Mouse (Mus musculus) liver, embryonic 14.5 days (tissue): Measurements from ENCODE around the gene Rbm8a2. TPM values are rescaled to one million over a fixed set of nuclear protein-coding genes. Genes with fewer than 3 reads are reported as not detected.

Experiments
- ATAC-seq: fragments of 200-750 bp; cut with Nextera tagmentation; 2 replicates; pipeline ENCODE4 v1.8.0; 2017; ENCODE audit warnings: moderate number of reproducible peaks, mild to moderate bottlenecking, moderate library complexity; ENCODE audit not compliant: insufficient read depth
- DNase-seq, 3 experiments: peaks; one replicate each; pipeline ENCODE4 v3.0.0-alpha.2; 2012 to 2013; ENCODE audit warnings: low read depth in 3 of 3, low spot score in 3 of 3
- H3K27ac ChIP-seq: fragments of 300-500 bp; sonication (generic); 2 replicates; pipeline ENCODE4 v1.5.1; 2014; ENCODE audit warnings: moderate library complexity, mild to moderate bottlenecking, control low read depth, inconsistent platforms
- H3K27me3 ChIP-seq: fragments of 300-500 bp; sonication (generic); 2 replicates; pipeline ENCODE4 v1.6.1; 2014; ENCODE audit warnings: mild to moderate bottlenecking, low read length, moderate library complexity; ENCODE audit not compliant: control insufficient read depth, insufficient read depth
- H3K36me3 ChIP-seq: fragments of 300-500 bp; sonication (generic); replicated peaks from 2 replicates; pipeline ENCODE4 v1.6.1; 2014; ENCODE audit warnings: low read depth; ENCODE audit not compliant: control insufficient read depth, insufficient read depth
- H3K4me1 ChIP-seq, 2 experiments: fragments of 200-500 bp in 1 of 2; fragments of 300-500 bp in 1 of 2; sonication (generic) in 1 of 2; replicated peaks; 2 replicates each; pipeline ENCODE4 v1.6.1; 2012 to 2014; ENCODE audit warnings: antibody characterized with exemption in 1 of 2, inconsistent platforms in 1 of 2, low read length in 1 of 2; ENCODE audit not compliant: control insufficient read depth in 2 of 2, insufficient read depth in 2 of 2
- H3K4me2 ChIP-seq: fragments of 300-500 bp; sonication (generic); 2 replicates; pipeline ENCODE4 v1.6.1; 2014; ENCODE audit warnings: low read depth, mild to moderate bottlenecking, control low read depth, moderate library complexity
- H3K4me3 ChIP-seq, 2 experiments: fragments of 200-500 bp in 1 of 2; fragments of 300-500 bp in 1 of 2; sonication (generic) in 1 of 2; 2 replicates each; pipeline ENCODE4 v1.5.1; 2012 to 2014; ENCODE audit warnings: low read depth in 2 of 2, low read length in 2 of 2, mild to moderate bottlenecking in 2 of 2, control low read depth in 1 of 2, inconsistent platforms in 1 of 2, moderate library complexity in 1 of 2; ENCODE audit not compliant: insufficient read depth in 1 of 2
- H3K9ac ChIP-seq: fragments of 300-500 bp; sonication (generic); replicated peaks from 2 replicates; pipeline ENCODE4 v1.6.1; 2014; ENCODE audit warnings: mild to moderate bottlenecking, control low read depth, moderate library complexity
- H3K9me3 ChIP-seq: fragments of 300-500 bp; sonication (generic); 2 replicates; pipeline ENCODE4 v1.6.1; 2016; ENCODE audit warnings: low read length, mixed read lengths; ENCODE audit not compliant: control insufficient read depth
- CTCF ChIP-seq: IDR thresholded peaks from 2 replicates; pipeline ENCODE4 v1.5.1; 2016; ENCODE audit warnings: antibody characterized with exemption, low read depth, control low read depth
- EP300 ChIP-seq: IDR thresholded peaks from 2 replicates; pipeline ENCODE4 v1.6.1; 2016; ENCODE audit warnings: antibody characterized with exemption, low read depth
- WGBS: fragments of 180-500 bp; shearing (Covaris S2); extraction: QIAGEN DNeasy Blood & Tissue Kit; methylation state at CpG from one replicate; pipeline ENCODE4 v1.1.7; 2014; ENCODE audit not compliant: insufficient replicate concordance; 5-methylcytosine and 5-hydroxymethylcytosine counted together
- polyA plus RNA-seq, 2 experiments: library from polyadenylated mRNA; depleted of rRNA in 1 of 2; stranded (reverse) in 1 of 2; unstranded in 1 of 2; fragments of >200 nt; fragmentation: Nextera tagmentation in 1 of 2; extraction: Ambion mirVana in 1 of 2; gene quantifications; 2 replicates each; pipeline versions ENCODE4 v1.2.1 to v1.2.3; 2012 to 2014

Rbm8a2 gene
- polyA plus RNA-seq, 2 experiments, result 0.13 to 0.37 TPM

DNA sequence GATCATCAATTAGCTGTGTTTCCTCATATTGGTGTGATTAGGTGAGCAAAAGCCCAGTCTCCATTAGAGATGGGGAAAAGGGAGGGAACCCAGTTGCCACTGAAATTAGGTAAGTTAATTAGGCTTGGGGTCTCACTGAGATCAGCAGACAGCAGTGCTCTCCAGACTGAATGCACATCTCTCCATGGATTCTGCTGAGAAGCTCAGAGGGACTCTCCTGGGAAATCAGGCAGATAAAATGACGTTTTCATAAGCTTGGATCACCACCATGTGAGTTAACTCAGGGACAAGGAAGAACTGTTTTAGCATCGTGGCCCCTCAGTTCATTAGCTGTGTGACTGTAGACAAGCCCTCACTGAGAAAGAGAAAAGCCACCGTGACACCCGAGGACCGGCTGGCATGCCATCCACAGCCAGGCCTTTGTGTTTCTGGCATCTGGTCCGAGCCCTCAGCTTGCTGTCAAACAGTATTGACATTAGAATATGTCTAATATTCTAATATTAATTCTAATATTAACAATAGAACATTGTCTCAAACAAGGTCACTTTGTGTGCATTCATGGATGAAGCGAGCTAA, 18.2 kb upstream of the Rbm8a2 start:
- Histone ChIP-seq H3K4me1 (no peaks in the 10 kb centered on the region), H3K36me3 (no peaks in the 10 kb centered on the region), H3K4me3 (no peak overlapping the region), H3K27me3 (no peaks in the 10 kb centered on the region), H3K27ac (no peak overlapping the region), H3K9me3 (no peaks in the 10 kb centered on the region), H3K9ac (no peak overlapping the region), H3K4me2 (no peak overlapping the region)
- no peak for DNase-seq
- no peak for TF ChIP-seq CTCF
- TF ChIP-seq EP300, result no peak
- whole genome bisulfite sequencing, result 61% methylated on average over 7 of the region's 7 CpGs
- no peak for ATAC-seq

DNA sequence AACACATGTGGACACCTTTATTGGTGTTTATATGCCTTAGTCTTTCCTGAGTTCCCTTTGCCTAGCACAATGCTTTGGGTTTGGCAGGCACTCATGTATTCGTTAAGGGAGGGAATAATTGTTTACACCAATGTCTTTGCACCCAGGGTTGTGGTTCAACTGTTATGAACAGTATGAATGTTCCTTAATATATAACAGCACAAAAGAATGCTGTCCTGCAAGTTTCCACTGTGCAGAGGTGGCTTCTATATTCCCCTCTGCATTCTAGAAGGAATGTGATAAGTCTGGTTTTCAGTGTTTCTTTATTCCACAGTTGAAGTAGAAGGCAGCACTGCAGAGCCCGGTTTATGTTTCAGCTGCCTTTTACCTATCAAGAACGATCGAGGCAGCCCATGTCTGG, 10.0 kb upstream of the Rbm8a2 start:
- H3K27me3 ChIP-seq, result no peaks in the 10 kb centered on the region
- TF ChIP-seq EP300, result no peak
- TF ChIP-seq CTCF, result no peak
- DNase-seq (no peak), ATAC-seq (no peak)
- H3K4me1 ChIP-seq, result no peaks in the 10 kb centered on the region
- no peaks in the 10 kb centered on the region for H3K9me3 ChIP-seq
- WGBS, result 64% methylated on average over 4 of the region's 4 CpGs
- no peak overlapping the region for H3K4me2 ChIP-seq
- H3K4me3 ChIP-seq, result no peak overlapping the region
- no peak overlapping the region for H3K27ac ChIP-seq
- no peak overlapping the region for H3K9ac ChIP-seq
- H3K36me3 ChIP-seq, result no peaks in the 10 kb centered on the region

DNA sequence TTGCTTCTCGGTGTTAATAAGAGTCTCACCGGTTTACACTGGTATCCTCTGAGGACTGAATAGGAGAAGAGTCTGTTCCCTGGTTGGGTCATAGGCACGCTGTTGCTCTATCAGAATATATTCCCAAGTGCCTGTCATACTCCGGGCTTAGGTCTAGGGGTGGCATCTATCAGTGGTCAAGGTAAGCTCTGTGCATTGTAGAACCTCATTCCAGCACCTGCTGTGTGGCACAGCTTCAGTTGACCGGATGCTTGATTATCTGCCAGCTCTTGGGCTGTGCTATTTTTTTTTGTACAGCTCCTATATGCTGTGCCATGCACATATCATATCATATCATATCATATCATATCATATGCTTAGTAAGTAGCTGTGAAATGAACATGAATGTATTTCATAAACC, 9.5 kb upstream of the Rbm8a2 start:
- DNase-seq (no peak), ATAC-seq (no peak)
- no peaks in the 10 kb centered on the region for H3K36me3 ChIP-seq
- no peak overlapping the region for H3K4me2 ChIP-seq
- H3K4me3 ChIP-seq, result no peak overlapping the region
- 68% methylated on average over 5 of the region's 5 CpGs for WGBS
- H3K9me3 ChIP-seq, result no peaks in the 10 kb centered on the region
- TF ChIP-seq CTCF, result no peak
- no peak overlapping the region for H3K27ac ChIP-seq
- no peak overlapping the region for H3K9ac ChIP-seq
- no peaks in the 10 kb centered on the region for H3K4me1 ChIP-seq
- H3K27me3 ChIP-seq, result no peaks in the 10 kb centered on the region

DNA sequence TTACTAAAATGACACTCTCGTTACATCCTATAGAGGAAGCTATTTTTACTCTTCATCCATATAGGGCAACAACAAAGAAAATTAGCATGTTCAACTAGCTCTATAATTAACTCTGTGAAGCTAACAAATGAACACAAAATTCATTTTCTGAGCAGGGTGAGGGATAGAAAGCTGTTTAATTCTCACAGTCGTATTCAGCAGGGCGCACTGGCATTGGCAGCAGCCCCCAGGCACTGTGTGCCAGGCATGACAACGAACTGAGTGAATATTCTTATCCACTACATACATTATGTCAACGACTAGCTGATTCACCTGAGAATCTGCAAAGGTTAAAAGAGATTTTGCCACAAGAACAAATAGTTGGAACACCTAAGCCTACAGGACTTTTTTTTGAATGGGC, 8.2 kb downstream of the Rbm8a2 start:
- no peak for TF ChIP-seq CTCF
- no peak for TF ChIP-seq EP300
- 58% methylated on average over 5 of the region's 5 CpGs for WGBS
- Histone ChIP-seq H3K4me3 (no peak overlapping the region), H3K36me3 (no peaks in the 10 kb centered on the region), H3K27me3 (no peaks in the 10 kb centered on the region), H3K9ac (no peak overlapping the region), H3K27ac (no peak overlapping the region), H3K4me1 (no peaks in the 10 kb centered on the region), H3K9me3 (no peaks in the 10 kb centered on the region), H3K4me2 (no peak overlapping the region)
- DNase-seq (no peak), ATAC-seq (no peak)

DNA sequence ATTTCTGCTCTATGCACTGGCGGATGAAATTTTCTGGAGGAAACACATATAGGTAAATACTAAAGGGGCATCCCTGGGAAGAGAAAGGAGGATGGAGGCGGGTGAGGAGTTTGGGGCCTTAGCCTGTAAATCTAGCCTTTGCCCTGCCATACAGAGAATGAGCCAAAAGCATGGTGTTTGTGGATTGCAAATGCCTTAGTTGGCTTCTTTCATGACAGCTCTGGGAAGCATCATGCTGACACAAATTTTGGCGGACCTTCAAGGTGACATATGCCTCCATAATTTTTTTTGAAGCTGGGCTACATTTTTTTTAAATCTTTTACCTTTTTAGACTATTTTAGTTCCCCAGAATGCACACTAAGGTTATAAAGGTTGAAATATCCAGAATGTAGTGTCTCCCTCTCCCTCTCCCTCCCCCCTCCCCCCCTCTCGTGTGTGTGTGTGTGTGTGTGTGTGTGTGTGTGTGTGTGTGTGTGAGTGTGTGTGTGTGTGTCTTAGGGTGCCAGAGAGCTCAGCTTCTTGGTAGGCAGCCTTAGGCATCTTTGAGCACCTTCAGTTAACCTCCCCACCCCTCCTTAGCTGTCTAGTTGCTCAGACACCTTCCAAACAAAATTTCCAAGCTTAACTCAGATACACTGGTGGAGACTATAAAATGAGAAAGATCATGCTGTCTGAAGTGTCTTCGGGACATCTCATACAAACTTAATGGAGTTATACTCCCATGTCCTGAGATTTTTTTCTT, 11.7 kb downstream of the Rbm8a2 start:
- Histone ChIP-seq H3K36me3 (no peaks in the 10 kb centered on the region), H3K4me1 (no peaks in the 10 kb centered on the region), H3K27ac (no peak overlapping the region), H3K9me3 (no peaks in the 10 kb centered on the region), H3K27me3 (no peaks in the 10 kb centered on the region), H3K9ac (no peak overlapping the region), H3K4me2 (no peak overlapping the region), H3K4me3 (no peak overlapping the region)
- no peak for ATAC-seq
- TF ChIP-seq CTCF, result no peak
- TF ChIP-seq EP300, result no peak
- 61% methylated on average over 5 of the region's 5 CpGs for WGBS
- no peak for DNase-seq
